Mouse (Mus musculus): Measurements from ENCODE around the gene Dhh. TPM values are rescaled to one million over a fixed set of nuclear protein-coding genes. Genes with fewer than 3 reads are reported as not detected.
A peak's percentile ranks its signal among the peaks of the same experiment; 100 is the strongest.
"Not testable (repeated sequence)": the region's sequence is repeated elsewhere in the genome, so short reads cannot be mapped to it uniquely, and the experiment has no call there.

Gene Dhh
- 0.65 and 0.66 TPM in 2 replicates for polyA plus RNA-seq (2015; fragmentation: Nextera tagmentation; extraction: Ambion mirVana)

- Histone ChIP-seq H3K27me3 (replicated peaks; ENCODE audit: control insufficient read depth, insufficient read depth, low read length) (peaks cover 61% of the 10 kb centered on the region), H3K4me3 (replicated peaks; ENCODE audit: low read length) (peak within 1 kb of the TSS; percentile 23), H3K9me3 (ENCODE audit: control insufficient read depth, low read length) (no peaks in the 10 kb centered on the region), H3K27ac (ENCODE audit: low read length) (no peak within 1 kb of the TSS), H3K36me3 (ENCODE audit: control insufficient read depth, insufficient read depth) (peaks cover 3% of the 10 kb centered on the region; the same call in 1 of the 2 replicates), H3K9ac (replicated peaks; ENCODE audit: low read depth, low read length) (0 out of 2 replicates have a peak within 1 kb of the TSS, but pooled peaks have one; percentile 23), H3K4me2 (ENCODE audit: low read length) (peak within 1 kb of the TSS; percentile 33), H3K4me1 (replicated peaks; ENCODE audit: control insufficient read depth, insufficient read depth, low read length) (peaks cover 29% of the 10 kb centered on the region)
- WGBS = under 1% methylated on average over 41 of the region's 41 CpGs
- no peak for ATAC-seq
Measured at GRCm38 (mm10) chr15:98897928-98898800, at the start of gene Dhh. Gene Dhh, minus strand, starts transcription at chr15:98898540.

- peak overlapping the region; percentile 89 for H3K4me2 ChIP-seq (ENCODE audit: low read length)
- H3K9me3 ChIP-seq (ENCODE audit: control insufficient read depth, low read length) = no peaks in the 10 kb centered on the region
- no peak overlapping the region; the same call in 1 of the 2 replicates for H3K4me3 ChIP-seq (replicated peaks; ENCODE audit: low read length)
- peak overlapping the region; percentile 56; the same call in 1 of the 2 replicates for H3K27ac ChIP-seq (ENCODE audit: low read length)
- 44% methylated on average over 3 of the region's 3 CpGs for WGBS
- peak overlapping the region; percentile 29; the same call in 1 of the 2 replicates for H3K9ac ChIP-seq (replicated peaks; ENCODE audit: low read depth, low read length)
- no peaks in the 10 kb centered on the region for H3K27me3 ChIP-seq (replicated peaks; ENCODE audit: control insufficient read depth, insufficient read depth, low read length)
- H3K4me1 ChIP-seq (replicated peaks; ENCODE audit: control insufficient read depth, insufficient read depth, low read length) = peaks cover 13% of the 10 kb centered on the region
- H3K36me3 ChIP-seq (ENCODE audit: control insufficient read depth, insufficient read depth) = peaks cover 3% of the 10 kb centered on the region; the same call in 1 of the 2 replicates
- no peak for ATAC-seq
Measured at GRCm38 (mm10) chr15:98947884-98948283, 49.5 kb upstream of the Dhh start.

DNA sequence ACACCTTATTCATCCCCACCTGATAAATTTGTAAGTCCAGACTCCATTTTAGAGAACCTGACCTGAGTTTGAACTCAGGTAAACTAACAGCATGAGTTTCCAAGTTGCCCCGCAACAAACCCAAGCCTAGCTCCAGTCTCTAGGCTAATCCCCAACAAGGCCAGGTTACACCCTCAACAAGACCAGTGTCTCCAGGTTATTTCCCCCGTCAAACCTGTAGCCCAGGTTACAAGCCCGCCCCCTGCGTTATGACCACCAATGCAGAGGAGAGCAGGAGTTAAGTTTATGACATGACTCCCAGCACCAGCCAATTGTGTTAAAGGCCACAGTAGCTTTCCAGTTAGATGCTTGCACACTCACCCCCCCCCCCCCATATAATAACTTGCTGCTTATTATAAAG is 44.8 kb upstream of the Dhh start:
- Histone ChIP-seq H3K4me2 (ENCODE audit: low read length) (no peak overlapping the region), H3K4me3 (replicated peaks; ENCODE audit: low read length) (no peak overlapping the region), H3K9me3 (ENCODE audit: control insufficient read depth, low read length) (no peaks in the 10 kb centered on the region), H3K9ac (replicated peaks; ENCODE audit: low read depth, low read length) (no peak overlapping the region), H3K27ac (ENCODE audit: low read length) (no peak overlapping the region), H3K4me1 (replicated peaks; ENCODE audit: control insufficient read depth, insufficient read depth, low read length) (peaks cover 9% of the 10 kb centered on the region), H3K36me3 (ENCODE audit: control insufficient read depth, insufficient read depth) (no peaks in the 10 kb centered on the region), H3K27me3 (replicated peaks; ENCODE audit: control insufficient read depth, insufficient read depth, low read length) (no peaks in the 10 kb centered on the region)
- no peak for ATAC-seq
- WGBS = 87% methylated on average over 4 of the region's 4 CpGs

DNA sequence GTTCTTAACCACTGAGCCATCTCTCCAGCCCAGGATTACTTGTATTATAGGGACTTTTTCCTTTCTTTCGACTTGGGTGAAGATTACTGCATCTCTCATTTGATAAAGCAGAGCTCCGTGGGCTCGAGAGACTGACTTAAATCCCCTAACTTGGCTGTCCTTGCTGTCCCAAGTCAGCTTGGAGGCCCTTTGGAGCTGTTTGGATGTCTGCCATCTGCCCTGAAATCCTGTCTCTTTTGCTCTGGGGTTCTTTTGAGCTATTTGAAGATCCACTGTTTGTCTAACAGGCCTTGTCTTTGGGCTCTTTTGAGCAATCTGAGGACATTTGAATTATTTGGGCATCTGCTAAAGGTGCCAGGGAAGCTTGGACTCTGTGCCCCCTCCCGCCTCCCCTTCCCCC is 43.7 kb upstream of the Dhh start:
- Histone ChIP-seq H3K4me3 (replicated peaks; ENCODE audit: low read length) (no peak overlapping the region), H3K9ac (replicated peaks; ENCODE audit: low read depth, low read length) (no peak overlapping the region), H3K4me1 (replicated peaks; ENCODE audit: control insufficient read depth, insufficient read depth, low read length) (peaks cover 6% of the 10 kb centered on the region), H3K27me3 (replicated peaks; ENCODE audit: control insufficient read depth, insufficient read depth, low read length) (no peaks in the 10 kb centered on the region), H3K4me2 (ENCODE audit: low read length) (no peak overlapping the region), H3K9me3 (ENCODE audit: control insufficient read depth, low read length) (no peaks in the 10 kb centered on the region), H3K36me3 (ENCODE audit: control insufficient read depth, insufficient read depth) (no peaks in the 10 kb centered on the region), H3K27ac (ENCODE audit: low read length) (no peak overlapping the region)
- 71% methylated on average over 4 of the region's 4 CpGs for WGBS
- no peak for ATAC-seq

DNA sequence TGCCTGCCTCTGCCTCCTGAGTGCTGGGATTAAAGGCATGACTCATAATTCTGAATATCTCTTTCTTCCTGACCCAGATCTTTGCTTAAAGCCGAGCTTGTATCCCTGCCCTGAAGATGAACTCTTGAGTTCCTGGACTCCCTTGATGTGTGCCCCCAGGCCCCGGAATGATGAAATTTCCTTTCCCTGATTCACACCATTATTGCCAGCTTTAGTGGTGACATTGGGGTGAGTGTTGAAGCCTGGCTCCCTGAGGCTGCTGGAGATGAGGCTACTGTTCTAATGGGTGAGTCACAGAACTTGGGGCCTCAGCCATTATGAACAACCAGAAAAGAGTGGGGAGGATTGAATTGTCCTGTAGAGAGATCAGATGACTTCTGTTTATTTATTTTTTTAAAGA is 43.2 kb upstream of the Dhh start:
- H3K27ac ChIP-seq (ENCODE audit: low read length) = no peak overlapping the region
- no peak overlapping the region for H3K9ac ChIP-seq (replicated peaks; ENCODE audit: low read depth, low read length)
- H3K4me2 ChIP-seq (ENCODE audit: low read length) = no peak overlapping the region
- H3K27me3 ChIP-seq (replicated peaks; ENCODE audit: control insufficient read depth, insufficient read depth, low read length) = no peaks in the 10 kb centered on the region
- H3K36me3 ChIP-seq (ENCODE audit: control insufficient read depth, insufficient read depth) = no peaks in the 10 kb centered on the region
- 91% methylated on average over 2 of the region's 2 CpGs for WGBS
- ATAC-seq = no peak
- H3K4me3 ChIP-seq (replicated peaks; ENCODE audit: low read length) = no peak overlapping the region
- peaks cover 6% of the 10 kb centered on the region for H3K4me1 ChIP-seq (replicated peaks; ENCODE audit: control insufficient read depth, insufficient read depth, low read length)
- no peaks in the 10 kb centered on the region for H3K9me3 ChIP-seq (ENCODE audit: control insufficient read depth, low read length)

DNA sequence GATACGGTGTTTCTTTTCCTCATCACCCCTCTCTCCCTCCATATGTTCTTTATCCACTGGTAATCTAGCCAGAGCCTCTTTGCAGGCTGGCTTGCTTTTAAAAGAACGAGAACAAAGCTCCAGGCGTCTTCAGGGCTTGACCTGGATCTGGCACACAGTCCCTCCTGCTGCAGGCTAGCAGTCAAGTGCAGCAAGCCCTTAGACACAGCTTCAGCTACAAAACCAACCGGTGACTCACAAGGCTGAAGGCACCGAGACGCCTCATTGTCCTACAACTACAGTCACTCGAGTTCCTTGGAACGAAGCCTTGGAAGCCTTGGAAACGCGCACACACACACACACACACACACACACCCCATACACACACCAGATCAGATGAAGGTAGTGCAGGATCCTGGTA is 42.5 kb upstream of the Dhh start:
- no peak for ATAC-seq
- H3K4me1 ChIP-seq (replicated peaks; ENCODE audit: control insufficient read depth, insufficient read depth, low read length) = peaks cover 7% of the 10 kb centered on the region
- H3K9ac ChIP-seq (replicated peaks; ENCODE audit: low read depth, low read length) = no peak overlapping the region
- peak overlapping the region; percentile 72 for H3K27ac ChIP-seq (ENCODE audit: low read length)
- H3K27me3 ChIP-seq (replicated peaks; ENCODE audit: control insufficient read depth, insufficient read depth, low read length) = no peaks in the 10 kb centered on the region
- H3K4me2 ChIP-seq (ENCODE audit: low read length) = no peak overlapping the region
- 44% methylated on average over 10 of the region's 10 CpGs for whole genome bisulfite sequencing
- H3K36me3 ChIP-seq (ENCODE audit: control insufficient read depth, insufficient read depth) = no peaks in the 10 kb centered on the region
- H3K4me3 ChIP-seq (replicated peaks; ENCODE audit: low read length) = no peak overlapping the region
- H3K9me3 ChIP-seq (ENCODE audit: control insufficient read depth, low read length) = no peaks in the 10 kb centered on the region

DNA sequence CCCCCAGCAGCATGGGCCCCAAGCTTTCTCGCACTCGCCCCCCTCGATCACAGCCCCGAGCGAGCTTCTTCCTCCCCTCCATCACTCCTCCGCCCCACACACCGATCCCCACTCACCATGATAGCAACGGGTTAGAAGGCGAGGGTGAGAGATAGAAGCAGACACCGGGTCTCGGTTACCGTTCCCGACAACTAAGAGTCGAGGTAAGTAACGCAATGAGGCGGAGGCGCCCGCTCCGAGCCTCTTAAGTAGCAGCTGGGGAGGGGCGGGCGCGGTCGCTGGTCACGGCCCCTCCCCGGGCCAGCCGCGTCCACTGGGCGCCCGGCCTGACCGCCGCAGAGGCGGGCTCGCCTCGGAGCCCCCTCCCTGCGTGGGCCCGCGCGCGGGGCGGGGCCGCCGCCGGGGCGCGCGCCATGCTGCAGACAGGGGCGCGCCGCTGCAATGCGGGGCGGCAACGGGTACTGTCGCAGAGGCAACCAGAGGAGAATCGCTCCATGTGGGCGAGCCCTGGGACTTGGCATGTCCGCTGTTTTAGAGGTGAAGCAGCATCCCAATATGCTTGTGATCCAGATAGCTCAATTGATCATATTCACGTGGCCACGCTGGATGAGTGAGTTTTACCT is 36.0 kb upstream of the Dhh start, which contains the start of gene Tuba1b:
Gene Tuba1b, minus strand, starts transcription at position 349 of the 623 bp plus-strand sequence.
- ATAC-seq = peak; percentile 91
- Histone ChIP-seq H3K4me2 (ENCODE audit: low read length) (peak within 1 kb of the TSS; percentile 99), H3K9ac (replicated peaks; ENCODE audit: low read depth, low read length) (peak within 1 kb of the TSS; percentile 92), H3K36me3 (ENCODE audit: control insufficient read depth, insufficient read depth) (peaks cover 5% of the 10 kb centered on the region; the same call in 1 of the 2 replicates), H3K27me3 (replicated peaks; ENCODE audit: control insufficient read depth, insufficient read depth, low read length) (no peaks in the 10 kb centered on the region), H3K27ac (ENCODE audit: low read length) (peak within 1 kb of the TSS; percentile 99), H3K4me1 (replicated peaks; ENCODE audit: control insufficient read depth, insufficient read depth, low read length) (peaks cover 25% of the 10 kb centered on the region), H3K9me3 (ENCODE audit: control insufficient read depth, low read length) (no peaks in the 10 kb centered on the region), H3K4me3 (replicated peaks; ENCODE audit: low read length) (peak within 1 kb of the TSS; percentile 82)
- WGBS = under 1% methylated on average over 58 of the region's 58 CpGs

DNA sequence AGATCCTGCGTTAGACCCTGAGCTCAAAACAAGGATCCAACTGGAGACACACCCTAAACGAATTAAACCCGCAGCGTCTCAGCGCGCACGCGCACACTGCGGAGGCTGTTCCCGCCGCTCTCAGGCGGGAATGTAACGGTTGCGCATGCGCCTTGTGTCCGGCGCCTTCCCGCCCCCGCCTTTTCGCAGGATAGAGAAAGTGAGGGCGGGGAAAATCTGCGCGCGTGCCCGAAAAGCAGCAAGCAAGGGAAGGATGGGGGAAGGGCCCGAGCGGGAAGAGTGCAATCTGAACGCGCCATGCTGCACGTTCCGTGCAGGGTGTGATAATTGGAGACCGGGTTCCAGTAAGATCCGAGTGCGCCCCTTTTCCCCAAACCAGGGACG is 35.5 kb upstream of the Dhh start:
- H3K27me3 ChIP-seq (replicated peaks; ENCODE audit: control insufficient read depth, insufficient read depth, low read length) = no peaks in the 10 kb centered on the region
- H3K27ac ChIP-seq (ENCODE audit: low read length) = peak overlapping the region; percentile 99
- H3K4me2 ChIP-seq (ENCODE audit: low read length) = peak overlapping the region; percentile 99
- H3K9me3 ChIP-seq (ENCODE audit: control insufficient read depth, low read length) = no peaks in the 10 kb centered on the region
- peaks cover 27% of the 10 kb centered on the region for H3K4me1 ChIP-seq (replicated peaks; ENCODE audit: control insufficient read depth, insufficient read depth, low read length)
- ATAC-seq = peak; percentile 90
- peak overlapping the region; percentile 92 for H3K9ac ChIP-seq (replicated peaks; ENCODE audit: low read depth, low read length)
- H3K36me3 ChIP-seq (ENCODE audit: control insufficient read depth, insufficient read depth) = peaks cover 5% of the 10 kb centered on the region; the same call in 1 of the 2 replicates
- under 1% methylated on average over 35 of the region's 35 CpGs for WGBS
- peak overlapping the region; percentile 82 for H3K4me3 ChIP-seq (replicated peaks; ENCODE audit: low read length)

GRCm38 (mm10) chr15:98933004-98933671 is 34.8 kb upstream of the Dhh start:
- WGBS = 8% methylated on average over 8 of the region's 9 CpGs
- not testable (repeated sequence) for H3K9me3 ChIP-seq (ENCODE audit: control insufficient read depth, low read length); H3K36me3 ChIP-seq (ENCODE audit: control insufficient read depth, insufficient read depth); H3K27me3 ChIP-seq (replicated peaks; ENCODE audit: control insufficient read depth, insufficient read depth, low read length)
- 0 out of 2 replicates have a peak, but pooled peaks have one; percentile 8 for ATAC-seq
- peak overlapping the region; percentile 84 for H3K27ac ChIP-seq (ENCODE audit: low read length)
- H3K9ac ChIP-seq (replicated peaks; ENCODE audit: low read depth, low read length) = peak overlapping the region; percentile 92
- H3K4me1 ChIP-seq (replicated peaks; ENCODE audit: control insufficient read depth, insufficient read depth, low read length) = peaks cover 31% of the 10 kb centered on the region
- peak overlapping the region; percentile 82 for H3K4me3 ChIP-seq (replicated peaks; ENCODE audit: low read length)
- peak overlapping the region; percentile 99 for H3K4me2 ChIP-seq (ENCODE audit: low read length)

Data from forebrain, embryonic 16.5 days (tissue).